Mouse (Mus musculus) embryonic fibroblast, embryonic 13.5 days (primary cell): ENCODE results near the gene Bnip1.

Experiments
- CTCF ChIP-seq: IDR thresholded peaks from 2 replicates; pipeline ENCODE4 v1.5.1; 2011; ENCODE audit warnings: mild to moderate bottlenecking, control low read depth, low read length, moderate library complexity, borderline replicate concordance; ENCODE audit not compliant: insufficient read depth
- POLR2A ChIP-seq: IDR thresholded peaks from 2 replicates; pipeline ENCODE4 v1.6.1; 2011; ENCODE audit warnings: low read depth, mild to moderate bottlenecking, control low read depth, low read length, moderate library complexity

DNA sequence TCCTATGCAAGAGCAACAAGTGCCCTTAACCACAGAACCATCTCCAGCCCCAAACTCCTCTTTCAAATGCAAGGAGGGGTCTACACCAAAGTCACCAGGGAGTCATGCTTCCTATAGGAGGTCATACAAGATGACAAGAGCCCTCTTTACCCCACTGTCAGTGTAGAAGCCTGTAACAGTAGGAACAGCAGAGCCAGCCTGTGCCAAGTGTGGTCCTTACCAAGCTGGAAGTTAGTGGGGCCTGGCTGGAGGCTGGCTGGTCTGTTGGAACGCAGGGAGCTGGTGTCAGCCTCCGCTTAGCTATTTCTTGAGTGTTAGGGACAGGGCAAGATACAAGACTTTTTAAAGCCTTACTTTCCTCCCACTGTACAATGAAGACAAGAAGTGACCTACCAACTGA is 52.9 kb downstream of the Bnip1 start:
- TF ChIP-seq CTCF, result no peak
- no peak for TF ChIP-seq POLR2A
